Mouse (Mus musculus): ENCODE data around the gene Mapk12.

- TF ChIP-seq CTCF (IDR thresholded peaks at IDR 0.05; ENCODE audit: borderline replicate concordance, insufficient read depth, low read length) (no peak), POLR2A (IDR thresholded peaks at IDR 0.05; ENCODE audit: low read depth, low read length) (no peak)
Measured at GRCm38 (mm10) chr15:89181561-89182270, 41.2 kb upstream of the Mapk12 start.

All from embryonic fibroblast, embryonic 13.5 days (primary cell).